Comparison of ENCODE assay signal across 9 mouse cellular contexts in the genomic region with DNA sequence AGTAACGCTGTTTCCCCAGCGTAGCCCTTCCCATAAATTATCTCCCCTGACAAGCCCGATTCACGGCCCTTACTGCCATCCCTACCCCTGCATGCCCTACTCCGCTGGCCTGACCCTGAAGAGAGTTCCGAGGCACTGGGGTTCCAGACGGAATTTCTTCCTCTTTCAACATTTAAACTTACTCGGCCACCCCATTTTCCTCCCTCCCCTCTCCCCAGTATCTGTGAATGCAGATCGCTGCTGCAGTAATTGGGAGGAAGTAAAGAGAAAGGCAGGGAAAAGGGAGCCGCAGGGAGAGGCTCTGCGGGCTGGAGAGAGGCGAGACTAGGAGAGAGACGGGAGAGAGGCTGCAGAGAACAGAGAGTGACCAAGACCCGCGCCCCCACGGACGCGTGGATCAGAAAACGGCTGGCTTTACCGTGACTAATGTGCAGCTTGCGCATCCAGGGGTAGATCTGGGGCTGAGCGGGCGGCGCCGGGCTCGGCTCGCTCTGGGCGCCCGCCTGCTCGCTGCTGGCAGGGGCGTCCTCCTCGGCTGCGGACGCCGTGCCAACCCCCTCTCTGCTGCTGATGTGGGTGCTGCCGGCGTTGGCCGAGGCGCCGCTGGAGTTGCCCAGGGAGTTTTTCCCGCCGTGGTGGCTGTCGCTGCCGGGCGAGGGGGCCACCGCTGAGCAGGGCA. TPM values are rescaled to one million over a fixed set of nuclear protein-coding genes. Genes with fewer than 3 reads are reported as not detected.
DNase-seq lines count a peak whose midpoint lies in the region; ATAC-seq and TF ChIP-seq lines count a peak whose summit lies in the region.
"Had no signal": no experiment of that assay in that cellular context is flagged by ENCODE, and none has a peak within 500 bp of the region (broad histone marks: within the 10 kb centered on the region; RNA-seq: fewer than 3 reads in every experiment).

No protein-coding gene starts in this region.

- no peak for TF ChIP-seq CTCF in thymus, adult 2 months (IDR thresholded peaks at IDR 0.05; ENCODE audit: borderline replicate concordance, control insufficient read depth, extremely low read depth, insufficient read depth, low read length, poor library complexity)

- H3K27me3 ChIP-seq in hindbrain, embryonic 12.5 days = peaks cover 97% of the 10 kb centered on the region
- peaks cover 99% of the 10 kb centered on the region for H3K27me3 ChIP-seq in liver, embryonic 11.5 days (replicated peaks; ENCODE audit: control insufficient read depth, insufficient read depth, low read length)
- no peaks in the 10 kb centered on the region; the same call in 1 of the 2 replicates for H3K27me3 ChIP-seq in thymus, adult 2 months (ENCODE audit: control insufficient read depth, insufficient read depth, low read length)

- H3K4me2 ChIP-seq in hindbrain, embryonic 12.5 days (replicated peaks) = peak overlapping the region; percentile 46
- H3K4me2 ChIP-seq in liver, embryonic 11.5 days = peak overlapping the region; percentile 73

- no peaks in the 10 kb centered on the region for H3K36me3 ChIP-seq in hindbrain, embryonic 12.5 days
- no peaks in the 10 kb centered on the region for H3K36me3 ChIP-seq in liver, embryonic 11.5 days (ENCODE audit: control insufficient read depth, insufficient read depth, low read length)
- H3K36me3 ChIP-seq in thymus, adult 2 months (ENCODE audit: control insufficient read depth, insufficient read depth, low read length) = no peaks in the 10 kb centered on the region

- H3K9ac ChIP-seq in hindbrain, embryonic 12.5 days = peak overlapping the region; percentile 65
- H3K9ac ChIP-seq in liver, embryonic 11.5 days (ENCODE audit: low read depth, low read length) = peak overlapping the region; percentile 67

- under 1% methylated on average over 46 of the region's 46 CpGs for WGBS in hindbrain, embryonic 12.5 days
- WGBS in liver, embryonic 11.5 days = under 1% methylated on average over 46 of the region's 46 CpGs
- 89% methylated on average over 46 of the region's 46 CpGs for WGBS in thymus, adult 2 months

- no peak for TF ChIP-seq POLR2A in thymus, adult 2 months (IDR thresholded peaks at IDR 0.05; ENCODE audit: control insufficient read depth, extremely low read depth, insufficient read depth, low read length, poor library complexity)

- H3K4me1 ChIP-seq in hindbrain, embryonic 12.5 days = peaks cover 10% of the 10 kb centered on the region
- H3K4me1 ChIP-seq in liver, embryonic 11.5 days (replicated peaks; ENCODE audit: control insufficient read depth, insufficient read depth, low read length) = no peaks in the 10 kb centered on the region; the same call in 1 of the 2 replicates
- H3K4me1 ChIP-seq in thymus, adult 2 months (replicated peaks; ENCODE audit: control insufficient read depth, insufficient read depth, low read length) = no peaks in the 10 kb centered on the region

- DNase-seq in 3T3-L1 (ENCODE audit: low read depth, low spot score) (peak; percentile 42), R1 (ENCODE audit: low read depth, low spot score) (peak; percentile 73)
- no peak for DNase-seq in liver, embryonic 11.5 days (ENCODE audit: low spot score)
- no peak for DNase-seq in thymus, postnatal 14 days
- no peak for DNase-seq in cerebellum, adult 9-11 months
- DNase-seq in cerebellum, postnatal 25 days = no peak
- no peak for DNase-seq in thymus, adult 2 months

- H3K4me3 ChIP-seq in hindbrain, embryonic 12.5 days = peak overlapping the region; percentile 47
- peak overlapping the region; percentile 62 for H3K4me3 ChIP-seq in liver, embryonic 11.5 days (ENCODE audit: low read depth, low read length)
- no peak overlapping the region for H3K4me3 ChIP-seq in thymus, adult 2 months (ENCODE audit: control insufficient read depth, insufficient read depth, low read length)

- H3K27ac ChIP-seq in hindbrain, embryonic 12.5 days = peak overlapping the region; percentile 80
- peak overlapping the region; percentile 65 for H3K27ac ChIP-seq in liver, embryonic 11.5 days (ENCODE audit: low read depth, low read length)
- no peak overlapping the region for H3K27ac ChIP-seq in thymus, adult 2 months (ENCODE audit: control insufficient read depth, insufficient read depth, low read length)

- peak; percentile 63 for ATAC-seq in hindbrain, embryonic 12.5 days (ENCODE audit: low FRiP score)
- ATAC-seq in liver, embryonic 11.5 days (replicated peaks; ENCODE audit: low FRiP score) = no peak

- H3K9me3 ChIP-seq in hindbrain, embryonic 12.5 days (replicated peaks) = no peaks in the 10 kb centered on the region
- no peaks in the 10 kb centered on the region for H3K9me3 ChIP-seq in liver, embryonic 11.5 days (ENCODE audit: control insufficient read depth, low read length)

RNA-seq across cellular contexts. Expression of gene Hoxa5, which starts 0.9 kb away (rescaled TPM):
- polyA plus RNA-seq in hindbrain, embryonic 12.5 days (2016; fragmentation: Nextera tagmentation; extraction: Ambion mirVana) = 53.4 and 82.9 TPM in 2 replicates
- 8.0 and 9.7 TPM in 2 replicates for polyA plus RNA-seq in liver, embryonic 11.5 days (2014; fragmentation: Nextera tagmentation; extraction: Ambion mirVana)
- polyA plus RNA-seq in thymus, adult 2 months (2012; rRNA removed) = 1.1 and 1.5 TPM in 2 replicates

RNA-seq across cellular contexts. Expression of gene Hoxa6, which starts 5.0 kb away (rescaled TPM):
- 18.7 and 20.5 TPM in 2 replicates for polyA plus RNA-seq in hindbrain, embryonic 12.5 days (2016; fragmentation: Nextera tagmentation; extraction: Ambion mirVana)
- polyA plus RNA-seq in liver, embryonic 11.5 days (2014; fragmentation: Nextera tagmentation; extraction: Ambion mirVana) = 0.45 and 0.71 TPM in 2 replicates
- 0.39 and 0.46 TPM in 2 replicates for polyA plus RNA-seq in thymus, adult 2 months (2012; rRNA removed)

RNA-seq across cellular contexts. Expression of gene Hoxa3, which starts 9.6 kb away (rescaled TPM):
- 13.7 and 19.5 TPM in 2 replicates for polyA plus RNA-seq in hindbrain, embryonic 12.5 days (2016; fragmentation: Nextera tagmentation; extraction: Ambion mirVana)
- 2.8 and 2.9 TPM in 2 replicates for polyA plus RNA-seq in liver, embryonic 11.5 days (2014; fragmentation: Nextera tagmentation; extraction: Ambion mirVana)
- polyA plus RNA-seq in thymus, adult 2 months (2012; rRNA removed) = 3.5 and 3.6 TPM in 2 replicates

RNA-seq across cellular contexts. Expression of gene Gm28308, which starts 9.6 kb away (rescaled TPM):
- polyA plus RNA-seq in hindbrain, embryonic 12.5 days (2016; fragmentation: Nextera tagmentation; extraction: Ambion mirVana) = not detected in 2 replicates
- polyA plus RNA-seq in liver, embryonic 11.5 days (2014; fragmentation: Nextera tagmentation; extraction: Ambion mirVana) = not detected in 2 replicates
- polyA plus RNA-seq in thymus, adult 2 months (2012; rRNA removed) = 0.24 and 0.26 TPM in 2 replicates
- polyA plus RNA-seq: brain, embryonic 14.5 days had no signal

RNA-seq across cellular contexts. Expression of gene Hoxa4, which starts 12.0 kb away (rescaled TPM):
- 6.9 and 12.5 TPM in 2 replicates for polyA plus RNA-seq in hindbrain, embryonic 12.5 days (2016; fragmentation: Nextera tagmentation; extraction: Ambion mirVana)
- 2.3 and 3.1 TPM in 2 replicates for polyA plus RNA-seq in liver, embryonic 11.5 days (2014; fragmentation: Nextera tagmentation; extraction: Ambion mirVana)
- 1.2 and 1.5 TPM in 2 replicates for polyA plus RNA-seq in thymus, adult 2 months (2012; rRNA removed)

Comparison
In these comparisons a context has a peak if more than half of its experiments do, and no peak if none do; other contexts are left out.
1. DNase-seq: peak in 3T3-L1 (single experiment) and R1 (single experiment); none in liver, embryonic 11.5 days (single experiment), thymus, postnatal 14 days (single experiment), cerebellum, adult 9-11 months (single experiment), cerebellum, postnatal 25 days (0 of 2) and thymus, adult 2 months (single experiment).
2. RNA of gene Hoxa6, which starts 5.0 kb away (polyA plus RNA-seq): 18.7 to 20.5 TPM in hindbrain, embryonic 12.5 days; 0.45 to 0.71 TPM in liver, embryonic 11.5 days and 0.39 to 0.46 TPM in thymus, adult 2 months; every median in the first group is over 10 times any median in the second.